Mouse (Mus musculus) intestine, postnatal 0 days (tissue): ENCODE measurements at regions not wholly inside any gene's neighbourhood (a gene's known extent, or its start where the extent isn't known, plus 50 kb on each side); places are given as distances from the start of the nearest gene placed in this dataset.
"Not testable (repeated sequence)": the region's sequence is repeated elsewhere in the genome, so short reads cannot be mapped to it uniquely, and the experiment has no call there.

Experiments used
- ATAC-seq: fragments of 200-750 bp; cut with Nextera tagmentation; 2 replicates; pipeline ENCODE4 v1.8.0; 2017; ENCODE audit warnings: mild to moderate bottlenecking, moderate TSS enrichment, moderate library complexity
- H3K27ac ChIP-seq: fragments of 300-500 bp; sonication (generic); 2 replicates; pipeline ENCODE4 v1.5.1; 2014; ENCODE audit warnings: mild to moderate bottlenecking, low read depth, low read length, moderate library complexity
- H3K27me3 ChIP-seq: fragments of 300-500 bp; sonication (generic); replicated peaks from 2 replicates; pipeline ENCODE4 v1.6.1; 2014; ENCODE audit warnings: low read length, mixed read lengths; ENCODE audit not compliant: control insufficient read depth, insufficient read depth
- H3K36me3 ChIP-seq: fragments of 300-500 bp; sonication (generic); 2 replicates; pipeline ENCODE4 v1.6.1; 2014; ENCODE audit warnings: mild to moderate bottlenecking, moderate library complexity; ENCODE audit not compliant: control insufficient read depth, insufficient read depth
- H3K4me1 ChIP-seq: fragments of 300-500 bp; sonication (generic); replicated peaks from 2 replicates; pipeline ENCODE4 v1.6.1; 2014; ENCODE audit warnings: antibody characterized with exemption, low read length, mixed read lengths; ENCODE audit not compliant: control insufficient read depth, insufficient read depth
- H3K4me2 ChIP-seq: fragments of 300-500 bp; sonication (generic); replicated peaks from 2 replicates; pipeline ENCODE4 v1.6.1; 2014; ENCODE audit warnings: low read depth, mild to moderate bottlenecking, moderate library complexity
- H3K4me3 ChIP-seq: fragments of 300-500 bp; sonication (generic); 2 replicates; pipeline ENCODE4 v1.5.1; 2014; ENCODE audit warnings: low read depth, low read length
- H3K9ac ChIP-seq: fragments of 300-500 bp; sonication (generic); 2 replicates; pipeline ENCODE4 v1.6.1; 2014; ENCODE audit warnings: mild to moderate bottlenecking, low read depth, low read length
- H3K9me3 ChIP-seq: fragments of 300-500 bp; sonication (generic); 2 replicates; pipeline ENCODE4 v1.6.1; 2016; ENCODE audit warnings: mixed run types; ENCODE audit not compliant: control insufficient read depth
- CTCF ChIP-seq: sonication (generic); IDR thresholded peaks from 2 replicates; pipeline ENCODE4 v1.5.1; 2016; ENCODE audit warnings: low read depth, mild to moderate bottlenecking, control low read depth, antibody characterized with exemption, moderate library complexity
- whole genome bisulfite sequencing: fragments of 180-500 bp; shearing (Covaris S2); extraction: QIAGEN DNeasy Blood & Tissue Kit; methylation state at CpG from one replicate; pipeline ENCODE4 v1.1.7; 2014; 5-methylcytosine and 5-hydroxymethylcytosine counted together

DNA sequence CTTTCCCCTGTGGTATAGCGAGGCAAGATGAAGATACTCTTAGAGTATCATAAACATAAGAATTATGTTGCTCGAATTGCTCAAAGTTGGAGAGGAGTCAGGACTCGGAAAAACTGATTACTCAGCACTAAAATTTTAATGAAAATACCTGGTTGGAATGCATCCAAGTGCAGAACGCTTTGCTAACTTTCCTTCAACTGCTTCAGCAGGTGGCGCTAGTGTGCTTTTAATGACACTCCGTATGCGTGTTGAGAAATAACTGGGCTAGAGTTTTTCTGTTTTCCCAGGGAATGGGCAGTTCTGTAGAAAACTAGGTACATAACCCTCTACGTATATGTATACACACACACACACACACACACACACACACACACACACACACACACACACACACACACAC lies 221.0 kb downstream of the Grxcr1 start:
- Histone ChIP-seq H3K4me2 (no peak overlapping the region), H3K9me3 (no peaks in the 10 kb centered on the region), H3K27ac (no peak overlapping the region), H3K27me3 (no peaks in the 10 kb centered on the region), H3K9ac (no peak overlapping the region), H3K36me3 (no peaks in the 10 kb centered on the region), H3K4me1 (no peaks in the 10 kb centered on the region), H3K4me3 (no peak overlapping the region)
- 13% methylated on average over 8 of the region's 8 CpGs for WGBS
- 0 out of 2 replicates have a peak, but pooled peaks have one; percentile 33 for ATAC-seq
- peak; percentile 84 for TF ChIP-seq CTCF

DNA sequence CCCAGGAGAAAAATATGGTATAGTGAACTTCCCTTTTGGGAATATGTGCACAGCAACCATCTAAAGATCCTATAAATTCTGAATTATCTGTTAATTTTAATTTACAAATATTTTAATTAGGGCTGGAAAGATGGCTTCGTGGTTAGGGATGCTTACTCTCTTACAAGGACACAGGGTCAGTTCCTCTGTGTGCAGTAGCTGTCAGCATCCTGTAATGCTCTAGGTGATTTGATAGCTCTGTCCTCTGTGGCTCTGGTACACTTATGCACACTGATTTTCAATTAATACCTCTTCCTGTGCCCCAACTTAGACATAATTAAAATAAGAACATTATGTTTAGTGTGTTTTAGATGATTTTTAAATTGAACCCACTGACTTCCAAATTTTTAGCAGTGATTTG lies 221.8 kb downstream of the Grxcr1 start:
- Histone ChIP-seq H3K27me3 (no peaks in the 10 kb centered on the region), H3K4me1 (no peaks in the 10 kb centered on the region), H3K9me3 (no peaks in the 10 kb centered on the region), H3K36me3 (no peaks in the 10 kb centered on the region), H3K27ac (no peak overlapping the region), H3K4me3 (no peak overlapping the region), H3K4me2 (no peak overlapping the region), H3K9ac (no peak overlapping the region)
- no peak for ATAC-seq
- WGBS, result 56% methylated on average over 1 of the region's 1 CpGs
- no peak for TF ChIP-seq CTCF

DNA sequence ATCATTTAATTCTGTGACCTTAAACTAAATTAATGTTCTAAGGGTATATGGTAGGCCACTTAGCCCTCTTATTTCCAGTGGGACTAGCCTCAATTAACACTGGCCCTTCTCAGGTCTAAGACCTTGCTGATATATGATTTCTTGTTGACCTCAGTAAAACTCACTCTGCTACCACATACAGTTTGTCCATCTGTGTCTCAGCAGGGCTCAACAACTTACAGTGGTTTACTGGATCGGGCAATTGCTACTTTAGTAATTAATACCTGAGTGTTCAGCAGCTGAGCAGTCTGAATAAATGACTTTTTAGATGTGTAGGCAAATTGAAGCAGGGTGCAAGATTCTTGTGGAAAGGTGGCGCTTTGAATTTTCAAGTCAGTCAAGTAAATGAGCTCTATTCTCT lies 222.5 kb downstream of the Grxcr1 start:
- H3K4me2 ChIP-seq, result no peak overlapping the region
- H3K27ac ChIP-seq, result no peak overlapping the region
- no peaks in the 10 kb centered on the region for H3K27me3 ChIP-seq
- H3K4me1 ChIP-seq, result no peaks in the 10 kb centered on the region
- no peaks in the 10 kb centered on the region for H3K9me3 ChIP-seq
- no peak for TF ChIP-seq CTCF
- H3K36me3 ChIP-seq, result no peaks in the 10 kb centered on the region
- no peak overlapping the region for H3K4me3 ChIP-seq
- H3K9ac ChIP-seq, result no peak overlapping the region
- no peak for ATAC-seq
- 87% methylated on average over 2 of the region's 2 CpGs for WGBS

DNA sequence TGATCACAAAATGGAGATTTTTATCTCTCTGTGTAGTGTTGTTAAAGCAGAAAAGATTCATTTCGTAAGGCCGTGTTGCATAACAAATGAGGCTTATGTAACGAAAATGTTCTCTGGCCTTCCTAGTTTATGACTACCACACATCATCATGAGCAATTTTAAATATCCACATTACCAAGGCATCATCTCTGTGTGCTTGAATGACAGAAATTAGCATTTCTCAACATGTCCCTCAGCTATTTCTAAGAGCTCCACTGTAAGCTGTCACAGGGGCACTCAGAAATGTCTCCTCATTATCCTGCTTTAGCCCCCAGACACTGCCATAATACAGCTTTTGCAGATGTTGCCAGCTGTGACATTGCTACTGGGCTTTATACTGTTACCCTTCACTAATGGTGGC lies 232.6 kb downstream of the Grxcr1 start:
- no peak overlapping the region for H3K4me2 ChIP-seq
- no peak overlapping the region for H3K4me3 ChIP-seq
- H3K36me3 ChIP-seq, result no peaks in the 10 kb centered on the region
- TF ChIP-seq CTCF, result no peak
- no peaks in the 10 kb centered on the region for H3K27me3 ChIP-seq
- no peak overlapping the region for H3K27ac ChIP-seq
- H3K9me3 ChIP-seq, result no peaks in the 10 kb centered on the region
- no peak overlapping the region for H3K9ac ChIP-seq
- ATAC-seq, result no peak
- H3K4me1 ChIP-seq, result no peaks in the 10 kb centered on the region
- 82% methylated on average over 3 of the region's 3 CpGs for WGBS

DNA sequence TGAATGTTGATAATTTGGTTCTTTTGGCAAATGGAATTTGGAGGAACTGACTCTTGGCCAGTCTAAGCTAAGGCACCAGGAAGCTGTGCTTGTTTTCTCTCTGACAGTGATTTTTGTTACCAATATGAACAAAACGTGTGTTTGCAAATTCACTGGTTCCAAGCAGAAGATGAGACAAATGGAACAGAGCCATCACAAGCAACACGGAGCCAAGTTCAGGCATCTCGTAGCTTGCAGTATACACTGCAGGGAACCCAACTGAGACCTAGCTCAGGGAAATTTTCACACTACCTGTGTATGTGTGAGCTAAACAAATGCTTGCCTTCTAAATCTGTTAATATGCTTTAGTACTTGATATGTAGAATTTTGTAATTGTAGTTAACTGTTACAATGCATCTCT lies 242.6 kb downstream of the Grxcr1 start:
- ATAC-seq, result no peak
- Histone ChIP-seq H3K4me1 (no peaks in the 10 kb centered on the region), H3K27ac (no peak overlapping the region), H3K9me3 (no peaks in the 10 kb centered on the region), H3K27me3 (no peaks in the 10 kb centered on the region), H3K36me3 (no peaks in the 10 kb centered on the region), H3K4me2 (no peak overlapping the region), H3K9ac (no peak overlapping the region), H3K4me3 (no peak overlapping the region)
- no peak for TF ChIP-seq CTCF
- 84% methylated on average over 3 of the region's 3 CpGs for WGBS

DNA sequence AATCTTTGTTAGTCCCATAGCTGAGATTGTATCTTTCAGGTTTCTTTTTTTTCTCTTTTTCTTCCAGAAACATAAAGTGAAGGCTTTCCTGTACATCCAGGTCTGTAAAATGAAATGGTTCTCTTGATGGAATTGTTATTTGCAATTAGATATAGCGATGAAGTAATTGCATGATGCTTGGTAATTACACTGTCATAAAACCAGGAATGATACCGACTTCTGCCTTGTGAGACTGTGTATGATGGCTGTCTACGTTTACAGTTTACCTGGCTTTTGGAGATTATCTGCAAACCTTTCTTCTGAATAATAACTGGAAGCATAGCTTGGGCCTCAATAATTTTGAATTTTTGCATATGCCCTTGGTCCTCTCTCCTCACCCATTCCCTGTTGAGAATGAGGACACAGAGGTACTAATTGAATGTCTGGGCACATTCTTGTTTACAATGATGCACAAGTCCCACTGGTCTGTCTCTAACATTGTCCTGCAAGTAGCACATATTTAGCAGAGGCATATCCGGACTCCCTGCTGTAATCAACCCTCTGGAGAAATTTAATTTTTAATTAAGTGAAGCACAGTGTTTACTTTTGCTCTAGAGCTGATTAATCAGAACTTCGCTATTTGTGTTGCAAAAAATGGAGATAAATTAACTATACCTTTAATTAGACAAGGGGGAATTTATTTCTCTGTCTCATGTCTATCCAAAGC lies 244.1 kb downstream of the Grxcr1 start:
- Histone ChIP-seq H3K9me3 (no peaks in the 10 kb centered on the region), H3K27ac (no peak overlapping the region), H3K4me2 (no peak overlapping the region), H3K4me3 (no peak overlapping the region), H3K36me3 (no peaks in the 10 kb centered on the region), H3K27me3 (no peaks in the 10 kb centered on the region), H3K4me1 (no peaks in the 10 kb centered on the region), H3K9ac (no peak overlapping the region)
- ATAC-seq, result no peak
- no peak for TF ChIP-seq CTCF
- WGBS, result 54% methylated on average over 5 of the region's 5 CpGs

DNA sequence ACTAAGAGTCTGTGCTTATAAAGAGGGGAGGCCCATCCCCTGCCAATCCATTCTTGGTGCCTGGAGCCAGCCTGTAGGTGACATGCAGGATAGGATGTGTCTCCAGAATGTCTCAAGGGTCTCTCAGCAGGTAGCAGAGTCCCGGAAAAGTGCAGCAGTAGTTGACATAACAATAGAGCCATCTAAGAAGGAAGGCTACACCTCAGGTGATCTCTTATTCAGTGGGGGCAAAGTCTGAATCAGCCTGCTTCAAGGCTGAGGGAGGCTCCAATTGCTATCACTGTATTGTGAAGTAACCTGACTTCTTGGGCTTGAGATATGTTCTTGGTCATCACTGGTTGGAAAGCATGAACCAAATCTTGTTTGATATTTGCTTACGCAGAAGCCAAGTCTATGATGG lies 264.1 kb downstream of the Grxcr1 start:
- 85% methylated on average over 2 of the region's 2 CpGs for WGBS
- not testable (repeated sequence) for H3K9me3 ChIP-seq, ATAC-seq, H3K9ac ChIP-seq, H3K27ac ChIP-seq, H3K36me3 ChIP-seq, H3K4me3 ChIP-seq, H3K4me1 ChIP-seq, H3K4me2 ChIP-seq, H3K27me3 ChIP-seq
